Mouse (Mus musculus) cerebellum, adult 11 months (tissue): ENCODE data around the gene Smc3.
"Not testable (repeated sequence)": the region's sequence is repeated elsewhere in the genome, so short reads cannot be mapped to it uniquely, and the experiment has no call there.

Experiments used
- DNase-seq: peaks from one replicate; pipeline ENCODE4 v3.0.0; 2022

The Smc3 gene

GRCm38 (mm10) chr19:53656443-53656842 is 56.2 kb downstream of the Smc3 start:
- DNase-seq: not testable (repeated sequence)

- DNase-seq: no peak
These were observed 57.2 kb downstream of the Smc3 start for GRCm38 (mm10) chr19:53657437-53657836.

GRCm38 (mm10) chr19:53660722-53661420 is 60.7 kb downstream of the Smc3 start:
- DNase-seq: no peak

GRCm38 (mm10) chr19:53661938-53662722 is 61.9 kb downstream of the Smc3 start:
- no peak for DNase-seq

- DNase-seq: no peak
These were observed 64.6 kb downstream of the Smc3 start for GRCm38 (mm10) chr19:53664831-53665230.

- no peak for DNase-seq
These were observed 65.2 kb downstream of the Smc3 start for GRCm38 (mm10) chr19:53665391-53665790.

- no peak for DNase-seq
These were observed 66.5 kb downstream of the Smc3 start for GRCm38 (mm10) chr19:53666708-53667107.

- no peak for DNase-seq
These were observed 68.6 kb downstream of the Smc3 start for GRCm38 (mm10) chr19:53668821-53669220.

GRCm38 (mm10) chr19:53670625-53671141 is 70.5 kb downstream of the Smc3 start:
- DNase-seq: no peak

- no peak for DNase-seq
These were observed 71.2 kb downstream of the Smc3 start for GRCm38 (mm10) chr19:53671432-53671831.

GRCm38 (mm10) chr19:53674131-53674925 is 74.1 kb downstream of the Smc3 start:
- DNase-seq: no peak

GRCm38 (mm10) chr19:53676228-53676627 is 76.0 kb downstream of the Smc3 start:
- DNase-seq: no peak

GRCm38 (mm10) chr19:53676718-53677634 is 76.8 kb downstream of the Smc3 start, which contains the start of gene Rbm20:
Gene Rbm20, plus strand, starts transcription at chr19:53677306.
- no peak for DNase-seq

- no peak for DNase-seq
These were observed 79.0 kb downstream of the Smc3 start for GRCm38 (mm10) chr19:53679194-53679593.

GRCm38 (mm10) chr19:53679981-53680380 is 79.8 kb downstream of the Smc3 start:
- no peak for DNase-seq

GRCm38 (mm10) chr19:53682427-53682826 is 82.2 kb downstream of the Smc3 start:
- DNase-seq: no peak

- DNase-seq: no peak
These were observed 87.4 kb downstream of the Smc3 start for GRCm38 (mm10) chr19:53687592-53687991.

GRCm38 (mm10) chr19:53690816-53691215 is 90.6 kb downstream of the Smc3 start:
- DNase-seq: no peak

- no peak for DNase-seq
These were observed 93.8 kb downstream of the Smc3 start for GRCm38 (mm10) chr19:53694020-53694419.
